Mouse (Mus musculus) lung, adult 2 months (tissue): ENCODE measurements around the gene Med7.

Source experiments
- CTCF ChIP-seq: fragments of 200-500 bp; IDR thresholded peaks from 2 replicates; pipeline ENCODE4 v1.5.1; 2011; ENCODE audit warnings: mild to moderate bottlenecking, low read length, control low read depth; ENCODE audit not compliant: insufficient read depth
- POLR2A ChIP-seq: fragments of 200-500 bp; IDR thresholded peaks from 2 replicates; pipeline ENCODE4 v1.6.1; 2011; ENCODE audit warnings: low read depth, mild to moderate bottlenecking, control low read depth, low read length, borderline replicate concordance; ENCODE audit errors: extremely low read depth

DNA sequence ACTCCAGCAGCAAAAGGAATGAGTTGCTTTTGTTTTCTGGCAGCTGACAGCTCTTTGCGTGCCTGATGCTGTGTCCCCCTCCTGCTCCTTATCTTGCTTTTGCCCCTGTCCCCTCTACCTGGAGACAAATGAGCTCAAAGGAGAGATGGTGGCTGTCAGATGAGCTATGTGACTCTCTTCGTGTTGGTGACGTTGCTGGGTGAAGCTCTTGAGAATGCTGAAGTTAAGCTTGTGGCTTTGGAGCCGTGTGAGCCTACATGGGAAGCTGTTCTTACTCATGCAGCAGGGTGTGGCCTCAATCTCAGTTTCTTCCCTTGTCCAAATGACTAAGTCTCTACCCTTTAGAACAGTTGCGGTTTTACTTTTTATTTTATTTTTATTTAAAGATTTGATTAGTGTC is 25.2 kb downstream of the Med7 start:
- no peak for TF ChIP-seq CTCF
- TF ChIP-seq POLR2A: no peak
